ENCODE assay signal across 20 mouse cellular contexts in genomic region chr6:127020431-127020830, GRCm38 (mm10). TPM values are rescaled to one million over a fixed set of nuclear protein-coding genes. Genes with fewer than 3 reads are reported as not detected.
DNase-seq lines count a peak whose midpoint lies in the region; ATAC-seq and TF ChIP-seq lines count a peak whose summit lies in the region.
"Had no signal": no experiment of that assay in that cellular context is flagged by ENCODE, and none has a peak within 500 bp of the region (broad histone marks: within the 10 kb centered on the region; RNA-seq: fewer than 3 reads in every experiment).

No protein-coding gene starts in this region.

- no peaks in the 10 kb centered on the region for H3K9me3 ChIP-seq in forebrain, embryonic 12.5 days
- H3K9me3 ChIP-seq in forebrain, embryonic 15.5 days, result no peaks in the 10 kb centered on the region
- H3K9me3 ChIP-seq in midbrain, embryonic 11.5 days (ENCODE audit: control insufficient read depth, low read length), result no peaks in the 10 kb centered on the region
- H3K9me3 ChIP-seq in midbrain, embryonic 16.5 days (replicated peaks; ENCODE audit: control insufficient read depth, low read length, poor library complexity, severe bottlenecking), result no peaks in the 10 kb centered on the region
- no peaks in the 10 kb centered on the region for H3K9me3 ChIP-seq in embryonic facial prominence, embryonic 11.5 days (replicated peaks; ENCODE audit: control insufficient read depth, low read length)
- H3K9me3 ChIP-seq in limb, embryonic 14.5 days (ENCODE audit: control insufficient read depth, low read length), result no peaks in the 10 kb centered on the region
- H3K9me3 ChIP-seq: liver, embryonic 13.5 days; lung, embryonic 15.5 days had no signal

- H3K4me2 ChIP-seq in forebrain, embryonic 12.5 days, result peak overlapping the region; percentile 27; the same call in 1 of the 2 replicates
- no peak overlapping the region for H3K4me2 ChIP-seq in forebrain, embryonic 15.5 days (replicated peaks)
- H3K4me2 ChIP-seq in midbrain, embryonic 11.5 days, result no peak overlapping the region
- H3K4me2 ChIP-seq in midbrain, embryonic 16.5 days (ENCODE audit: low read length), result no peak overlapping the region
- H3K4me2 ChIP-seq in embryonic facial prominence, embryonic 11.5 days (ENCODE audit: low read depth, low read length), result no peak overlapping the region
- H3K4me2 ChIP-seq in limb, embryonic 14.5 days (replicated peaks; ENCODE audit: low read depth, low read length, severe bottlenecking), result no peak overlapping the region
- H3K4me2 ChIP-seq: liver, embryonic 13.5 days; lung, embryonic 15.5 days had no signal

- no peak for TF ChIP-seq POLR2A in limb, embryonic 14.5 days (IDR thresholded peaks at IDR 0.05; ENCODE audit: borderline replicate concordance, extremely low read depth, insufficient read depth, insufficient read length)

- no peak overlapping the region for H3K4me3 ChIP-seq in forebrain, embryonic 12.5 days (replicated peaks)
- H3K4me3 ChIP-seq in forebrain, embryonic 15.5 days, result no peak overlapping the region
- no peak overlapping the region for H3K4me3 ChIP-seq in midbrain, embryonic 11.5 days (ENCODE audit: low read depth, low read length)
- no peak overlapping the region for H3K4me3 ChIP-seq in midbrain, embryonic 16.5 days (ENCODE audit: low read depth, low read length)
- no peak overlapping the region for H3K4me3 ChIP-seq in embryonic facial prominence, embryonic 11.5 days (ENCODE audit: low read depth, low read length)
- no peak overlapping the region for H3K4me3 ChIP-seq in limb, embryonic 14.5 days (replicated peaks; ENCODE audit: low read length)
- H3K4me3 ChIP-seq: liver, embryonic 13.5 days; lung, embryonic 15.5 days had no signal

- H3K4me1 ChIP-seq in forebrain, embryonic 12.5 days, result peaks cover 20% of the 10 kb centered on the region
- 0 out of 2 replicates have a peak, but pooled peaks cover 8% of the 10 kb centered on the region for H3K4me1 ChIP-seq in forebrain, embryonic 15.5 days
- H3K4me1 ChIP-seq in midbrain, embryonic 11.5 days (ENCODE audit: control insufficient read depth, insufficient read depth, low read length), result peaks cover 8% of the 10 kb centered on the region
- H3K4me1 ChIP-seq in midbrain, embryonic 16.5 days (ENCODE audit: control insufficient read depth, insufficient read depth, low read length), result no peaks in the 10 kb centered on the region; the same call in 1 of the 2 replicates
- H3K4me1 ChIP-seq in embryonic facial prominence, embryonic 11.5 days (ENCODE audit: control insufficient read depth, insufficient read depth, low read length), result peaks cover 8% of the 10 kb centered on the region
- peaks cover 21% of the 10 kb centered on the region for H3K4me1 ChIP-seq in limb, embryonic 14.5 days (ENCODE audit: control insufficient read depth, insufficient read depth, low read length)
- H3K4me1 ChIP-seq: lung, embryonic 15.5 days had no signal

- H3K36me3 ChIP-seq in forebrain, embryonic 12.5 days (replicated peaks), result no peaks in the 10 kb centered on the region
- no peaks in the 10 kb centered on the region for H3K36me3 ChIP-seq in forebrain, embryonic 15.5 days
- no peaks in the 10 kb centered on the region for H3K36me3 ChIP-seq in midbrain, embryonic 11.5 days (ENCODE audit: control insufficient read depth, insufficient read depth, low read length)
- no peaks in the 10 kb centered on the region for H3K36me3 ChIP-seq in midbrain, embryonic 16.5 days (ENCODE audit: control insufficient read depth, insufficient read depth, low read length)
- H3K36me3 ChIP-seq in embryonic facial prominence, embryonic 11.5 days (replicated peaks; ENCODE audit: control insufficient read depth, insufficient read depth, low read depth, low read length), result no peaks in the 10 kb centered on the region
- H3K36me3 ChIP-seq in limb, embryonic 14.5 days (ENCODE audit: control insufficient read depth, insufficient read depth, low read length), result no peaks in the 10 kb centered on the region
- H3K36me3 ChIP-seq: liver, embryonic 13.5 days; lung, embryonic 15.5 days had no signal

- H3K9ac ChIP-seq in forebrain, embryonic 12.5 days, result no peak overlapping the region
- H3K9ac ChIP-seq in forebrain, embryonic 15.5 days (replicated peaks), result no peak overlapping the region
- H3K9ac ChIP-seq in midbrain, embryonic 11.5 days (ENCODE audit: low read length), result no peak overlapping the region
- no peak overlapping the region for H3K9ac ChIP-seq in midbrain, embryonic 16.5 days (ENCODE audit: low read depth, low read length)
- no peak overlapping the region for H3K9ac ChIP-seq in embryonic facial prominence, embryonic 11.5 days (replicated peaks; ENCODE audit: low read length)
- no peak overlapping the region for H3K9ac ChIP-seq in limb, embryonic 14.5 days (ENCODE audit: low read depth, low read length, severe bottlenecking)
- H3K9ac ChIP-seq: liver, embryonic 13.5 days; lung, embryonic 15.5 days had no signal

- ATAC-seq in forebrain, embryonic 12.5 days (ENCODE audit: low FRiP score), result no peak
- ATAC-seq in forebrain, embryonic 15.5 days (replicated peaks), result no peak
- ATAC-seq in midbrain, embryonic 11.5 days (ENCODE audit: low FRiP score), result no peak
- ATAC-seq in midbrain, embryonic 16.5 days, result no peak
- ATAC-seq in embryonic facial prominence, embryonic 11.5 days (replicated peaks; ENCODE audit: insufficient number of reproducible peaks, low FRiP score, low TSS enrichment, low read depth), result no peak
- ATAC-seq in limb, embryonic 14.5 days (ENCODE audit: low FRiP score, low read depth), result peak; percentile 56; the same call in 1 of the 2 replicates

- peaks cover 17% of the 10 kb centered on the region; the same call in 1 of the 2 replicates for H3K27me3 ChIP-seq in forebrain, embryonic 12.5 days
- H3K27me3 ChIP-seq in forebrain, embryonic 15.5 days, result no peaks in the 10 kb centered on the region
- H3K27me3 ChIP-seq in midbrain, embryonic 11.5 days (ENCODE audit: control insufficient read depth, insufficient read depth, low read length), result no peaks in the 10 kb centered on the region
- H3K27me3 ChIP-seq in midbrain, embryonic 16.5 days (ENCODE audit: control insufficient read depth, insufficient read depth, low read depth, low read length), result no peaks in the 10 kb centered on the region
- H3K27me3 ChIP-seq in embryonic facial prominence, embryonic 11.5 days (ENCODE audit: control insufficient read depth, insufficient read depth, low read length), result no peaks in the 10 kb centered on the region
- no peaks in the 10 kb centered on the region for H3K27me3 ChIP-seq in limb, embryonic 14.5 days (ENCODE audit: control insufficient read depth, insufficient read depth, low read length)

- H3K27ac ChIP-seq in forebrain, embryonic 12.5 days, result no peak overlapping the region
- no peak overlapping the region for H3K27ac ChIP-seq in forebrain, embryonic 15.5 days (replicated peaks)
- no peak overlapping the region for H3K27ac ChIP-seq in midbrain, embryonic 11.5 days (ENCODE audit: low read depth, low read length)
- no peak overlapping the region for H3K27ac ChIP-seq in midbrain, embryonic 16.5 days (ENCODE audit: low read length)
- no peak overlapping the region for H3K27ac ChIP-seq in embryonic facial prominence, embryonic 11.5 days (replicated peaks; ENCODE audit: low read depth, low read length)
- no peak overlapping the region for H3K27ac ChIP-seq in limb, embryonic 14.5 days (replicated peaks; ENCODE audit: low read depth, low read length)
- H3K27ac ChIP-seq: liver, embryonic 13.5 days; lung, embryonic 15.5 days had no signal

- DNase-seq in midbrain, embryonic 11.5 days (ENCODE audit: low spot score, missing footprints), result peak; percentile 84
- DNase-seq in embryonic facial prominence, embryonic 11.5 days (ENCODE audit: low spot score), result peak; percentile 37
- peak; percentile 18 for DNase-seq in limb, embryonic 14.5 days (ENCODE audit: low spot score)
- DNase-seq in urinary bladder, postnatal 14 days (ENCODE audit: low spot score), result no peak
- DNase-seq in cerebellum, adult 8-10 months, result no peak
- DNase-seq: adrenal gland, adult 8-10 months; cerebellum, adult 18-20 months; gastrocnemius, postnatal 14 days; kidney, adult 9 months; kidney, postnatal 4 days; liver, embryonic 13.5 days; thymus, adult 18-20 months had no signal

- 10% methylated on average over 13 of the region's 13 CpGs for WGBS in forebrain, embryonic 12.5 days
- WGBS in forebrain, embryonic 15.5 days, result 14% methylated on average over 13 of the region's 13 CpGs
- 13% methylated on average over 13 of the region's 13 CpGs for WGBS in midbrain, embryonic 11.5 days
- 13% methylated on average over 13 of the region's 13 CpGs for WGBS in midbrain, embryonic 16.5 days
- 13% methylated on average over 13 of the region's 13 CpGs for WGBS in embryonic facial prominence, embryonic 11.5 days
- 11% methylated on average over 13 of the region's 13 CpGs for WGBS in limb, embryonic 14.5 days

RNA-seq across cellular contexts. Expression of gene Fgf6, which starts 5.0 kb away (rescaled TPM):
- not detected in 2 replicates for polyA plus RNA-seq in forebrain, embryonic 12.5 days (2016; fragmentation: Nextera tagmentation; extraction: Ambion mirVana)
- polyA plus RNA-seq in forebrain, embryonic 15.5 days (2015; fragmentation: Nextera tagmentation; extraction: Ambion mirVana), result not detected in 2 replicates
- not detected in 2 replicates for polyA plus RNA-seq in midbrain, embryonic 11.5 days (2014; fragmentation: Nextera tagmentation; extraction: Ambion mirVana)
- polyA plus RNA-seq in midbrain, embryonic 16.5 days (2015; fragmentation: Nextera tagmentation; extraction: Ambion mirVana), result not detected in 2 replicates
- polyA plus RNA-seq in embryonic facial prominence, embryonic 11.5 days (2014; fragmentation: Nextera tagmentation; extraction: Ambion mirVana), result 0.17 TPM in 1 of 2 replicates, not detected in the other
- 2.8 and 2.9 TPM in 2 replicates for polyA plus RNA-seq in limb, embryonic 14.5 days (2012; rRNA removed)
- polyA plus RNA-seq in limb, embryonic 14.5 days (2014; fragmentation: Nextera tagmentation; extraction: Ambion mirVana), result 2.3 and 2.5 TPM in 2 replicates
- polyA plus RNA-seq: frontal cortex, adult 2 months; lung, embryonic 15.5 days; small intestine, adult 2 months; stomach, embryonic 14.5 days had no signal

RNA-seq across cellular contexts. Expression of gene Fgf23, which starts 52.3 kb away (rescaled TPM):
- 0.14 TPM in 1 of 2 replicates, not detected in the other for polyA plus RNA-seq in forebrain, embryonic 12.5 days (2016; fragmentation: Nextera tagmentation; extraction: Ambion mirVana)
- 0.09 and 0.10 TPM in 2 replicates for polyA plus RNA-seq in forebrain, embryonic 15.5 days (2015; fragmentation: Nextera tagmentation; extraction: Ambion mirVana)
- 0.11 TPM in 1 of 2 replicates, not detected in the other for polyA plus RNA-seq in midbrain, embryonic 11.5 days (2014; fragmentation: Nextera tagmentation; extraction: Ambion mirVana)
- 0.26 and 0.39 TPM in 2 replicates for polyA plus RNA-seq in midbrain, embryonic 16.5 days (2015; fragmentation: Nextera tagmentation; extraction: Ambion mirVana)
- polyA plus RNA-seq in embryonic facial prominence, embryonic 11.5 days (2014; fragmentation: Nextera tagmentation; extraction: Ambion mirVana), result not detected in 2 replicates
- 0.17 and 0.24 TPM in 2 replicates for polyA plus RNA-seq in limb, embryonic 14.5 days (2012; rRNA removed)
- polyA plus RNA-seq in limb, embryonic 14.5 days (2014; fragmentation: Nextera tagmentation; extraction: Ambion mirVana), result not detected in 2 replicates
- polyA plus RNA-seq: intestine, embryonic 14.5 days; liver, embryonic 13.5 days; lung, embryonic 15.5 days; small intestine, adult 2 months; stomach, embryonic 14.5 days had no signal

Comparison
In these comparisons a context has a peak if more than half of its experiments do, and no peak if none do; other contexts are left out.
1. DNase-seq: peak in midbrain, embryonic 11.5 days (single experiment), embryonic facial prominence, embryonic 11.5 days (single experiment) and limb, embryonic 14.5 days (single experiment); none in urinary bladder, postnatal 14 days (single experiment) and cerebellum, adult 8-10 months (single experiment).